Mouse (Mus musculus) erythroblast, embryonic 14.5 days (primary cell): Measurements from ENCODE around the gene Bcdin3d.

Experiments
- GATA1 ChIP-seq: IDR thresholded peaks from 2 replicates; pipeline ENCODE4 v1.6.1; 2012; ENCODE audit warnings: low read length, inconsistent platforms, mixed read lengths
- TAL1 ChIP-seq: IDR thresholded peaks from 3 replicates; pipeline ENCODE4 v1.6.1; 2012; ENCODE audit warnings: low read length, inconsistent platforms, mixed read lengths

DNA sequence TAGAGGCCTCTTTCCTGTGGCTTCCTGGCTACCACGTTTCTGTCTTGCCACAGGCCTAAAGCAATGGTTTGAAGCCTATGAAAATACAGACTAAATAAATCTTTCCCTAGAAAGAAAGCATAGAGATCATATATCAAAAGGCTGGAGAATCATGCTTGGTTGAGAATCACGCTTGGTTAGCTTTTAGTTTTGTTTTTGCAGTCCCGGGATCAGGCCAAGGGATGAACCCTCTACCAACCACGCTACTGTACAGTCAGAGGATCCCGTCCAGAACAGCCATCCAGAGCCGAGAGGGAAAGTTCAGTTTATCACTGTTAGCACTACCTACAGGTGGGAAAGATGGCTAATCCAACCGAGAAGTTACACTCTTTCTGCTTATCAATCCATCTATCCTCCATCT, 32.2 kb downstream of the Bcdin3d start:
- TF ChIP-seq GATA1 (no peak), TAL1 (no peak)
